Mouse (Mus musculus): ENCODE results near the gene Lin7a.

GRCm38 (mm10) chr10:107237076-107237475 is 34.4 kb upstream of the Lin7a start:
- no peak for TF ChIP-seq CTCF (conservative IDR thresholded peaks at IDR 0.05; ENCODE audit: low read length)
- no peak for TF ChIP-seq NANOG (IDR thresholded peaks at IDR 0.05; ENCODE audit: borderline replicate concordance, low read length)
